Mouse (Mus musculus): ENCODE measurements around the gene Apeh. TPM values are rescaled to one million over a fixed set of nuclear protein-coding genes. Genes with fewer than 3 reads are reported as not detected.

The Apeh gene
- polyA plus RNA-seq, 1 experiment from 2014 or later, result 53.1 TPM

GRCm38 (mm10) chr9:108058291-108058690, 36.1 kb downstream of the Apeh start:
- no peak for ATAC-seq (ENCODE audit: low read depth)
- H3K4me1 ChIP-seq (replicated peaks; ENCODE audit: control insufficient read depth, insufficient read depth, low read length), result peaks cover 7% of the 10 kb centered on the region
- no peak overlapping the region for H3K9ac ChIP-seq (ENCODE audit: low read length)
- no peak overlapping the region for H3K27ac ChIP-seq (ENCODE audit: low read length)
- no peaks in the 10 kb centered on the region for H3K9me3 ChIP-seq (ENCODE audit: control insufficient read depth, low read length)
- no peak overlapping the region for H3K4me2 ChIP-seq (ENCODE audit: low read depth, low read length)
- no peak overlapping the region for H3K4me3 ChIP-seq (ENCODE audit: low read length)
- WGBS, result 95% methylated on average over 9 of the region's 9 CpGs
- no peaks in the 10 kb centered on the region for H3K27me3 ChIP-seq (ENCODE audit: control insufficient read depth, insufficient read depth, low read depth, low read length)
- H3K36me3 ChIP-seq (ENCODE audit: control insufficient read depth, insufficient read depth, low read length), result peaks cover 12% of the 10 kb centered on the region

- WGBS, result 89% methylated on average over 5 of the region's 5 CpGs
- no peak for ATAC-seq (ENCODE audit: low read depth)
- H3K36me3 ChIP-seq (ENCODE audit: control insufficient read depth, insufficient read depth, low read length), result peaks cover 12% of the 10 kb centered on the region
These were observed 37.2 kb downstream of the Apeh start for GRCm38 (mm10) chr9:108057262-108057562.

GRCm38 (mm10) chr9:108056361-108057261, 37.8 kb downstream of the Apeh start:
- H3K9ac ChIP-seq (ENCODE audit: low read length), result no peak overlapping the region
- H3K27ac ChIP-seq (ENCODE audit: low read length), result no peak overlapping the region
- H3K9me3 ChIP-seq (ENCODE audit: control insufficient read depth, low read length), result no peaks in the 10 kb centered on the region
- no peak overlapping the region for H3K4me2 ChIP-seq (ENCODE audit: low read depth, low read length)
- H3K36me3 ChIP-seq (ENCODE audit: control insufficient read depth, insufficient read depth, low read length), result peaks cover 12% of the 10 kb centered on the region
- no peak overlapping the region for H3K4me3 ChIP-seq (ENCODE audit: low read length)
- H3K4me1 ChIP-seq (replicated peaks; ENCODE audit: control insufficient read depth, insufficient read depth, low read length), result peaks cover 16% of the 10 kb centered on the region
- WGBS, result 78% methylated on average over 28 of the region's 28 CpGs
- no peak for ATAC-seq (ENCODE audit: low read depth)
- no peaks in the 10 kb centered on the region for H3K27me3 ChIP-seq (ENCODE audit: control insufficient read depth, insufficient read depth, low read depth, low read length)

More at GRCm38 (mm10) chr9:108057262-108057562, 37.2 kb downstream of the Apeh start:
- Histone ChIP-seq H3K9ac (ENCODE audit: low read length) (no peak overlapping the region), H3K27ac (ENCODE audit: low read length) (no peak overlapping the region), H3K4me1 (replicated peaks; ENCODE audit: control insufficient read depth, insufficient read depth, low read length) (peaks cover 16% of the 10 kb centered on the region), H3K27me3 (ENCODE audit: control insufficient read depth, insufficient read depth, low read depth, low read length) (no peaks in the 10 kb centered on the region), H3K9me3 (ENCODE audit: control insufficient read depth, low read length) (no peaks in the 10 kb centered on the region), H3K4me2 (ENCODE audit: low read depth, low read length) (no peak overlapping the region), H3K4me3 (ENCODE audit: low read length) (no peak overlapping the region)

GRCm38 (mm10) chr9:108055661-108056237, 38.7 kb downstream of the Apeh start:
- H3K36me3 ChIP-seq (ENCODE audit: control insufficient read depth, insufficient read depth, low read length), result peaks cover 14% of the 10 kb centered on the region
- H3K4me3 ChIP-seq (ENCODE audit: low read length), result no peak overlapping the region
- H3K9me3 ChIP-seq (ENCODE audit: control insufficient read depth, low read length), result no peaks in the 10 kb centered on the region
- no peaks in the 10 kb centered on the region for H3K27me3 ChIP-seq (ENCODE audit: control insufficient read depth, insufficient read depth, low read depth, low read length)
- peaks cover 16% of the 10 kb centered on the region for H3K4me1 ChIP-seq (replicated peaks; ENCODE audit: control insufficient read depth, insufficient read depth, low read length)
- H3K27ac ChIP-seq (ENCODE audit: low read length), result no peak overlapping the region
- ATAC-seq (ENCODE audit: low read depth), result no peak
- WGBS, result 84% methylated on average over 6 of the region's 6 CpGs
- no peak overlapping the region for H3K9ac ChIP-seq (ENCODE audit: low read length)
- H3K4me2 ChIP-seq (ENCODE audit: low read depth, low read length), result no peak overlapping the region

- no peak overlapping the region for H3K4me3 ChIP-seq (ENCODE audit: low read length)
- H3K9ac ChIP-seq (ENCODE audit: low read length), result no peak overlapping the region
- H3K4me1 ChIP-seq (replicated peaks; ENCODE audit: control insufficient read depth, insufficient read depth, low read length), result peaks cover 17% of the 10 kb centered on the region
- no peaks in the 10 kb centered on the region for H3K27me3 ChIP-seq (ENCODE audit: control insufficient read depth, insufficient read depth, low read depth, low read length)
- H3K27ac ChIP-seq (ENCODE audit: low read length), result no peak overlapping the region
- no peaks in the 10 kb centered on the region for H3K9me3 ChIP-seq (ENCODE audit: control insufficient read depth, low read length)
- peaks cover 14% of the 10 kb centered on the region for H3K36me3 ChIP-seq (ENCODE audit: control insufficient read depth, insufficient read depth, low read length)
- H3K4me2 ChIP-seq (ENCODE audit: low read depth, low read length), result no peak overlapping the region
- no peak for ATAC-seq (ENCODE audit: low read depth)
- 56% methylated on average over 1 of the region's 1 CpGs for WGBS
These were observed 39.3 kb downstream of the Apeh start for GRCm38 (mm10) chr9:108055061-108055460.

GRCm38 (mm10) chr9:108054331-108055040, 39.9 kb downstream of the Apeh start:
- H3K9me3 ChIP-seq (ENCODE audit: control insufficient read depth, low read length), result no peaks in the 10 kb centered on the region
- ATAC-seq (ENCODE audit: low read depth), result no peak
- H3K36me3 ChIP-seq (ENCODE audit: control insufficient read depth, insufficient read depth, low read length), result peaks cover 14% of the 10 kb centered on the region
- no peak overlapping the region for H3K9ac ChIP-seq (ENCODE audit: low read length)
- peaks cover 22% of the 10 kb centered on the region for H3K4me1 ChIP-seq (replicated peaks; ENCODE audit: control insufficient read depth, insufficient read depth, low read length)
- H3K27me3 ChIP-seq (ENCODE audit: control insufficient read depth, insufficient read depth, low read depth, low read length), result no peaks in the 10 kb centered on the region
- 87% methylated on average over 22 of the region's 22 CpGs for WGBS
- no peak overlapping the region for H3K4me2 ChIP-seq (ENCODE audit: low read depth, low read length)
- no peak overlapping the region for H3K4me3 ChIP-seq (ENCODE audit: low read length)
- no peak overlapping the region; the same call in 1 of the 2 replicates for H3K27ac ChIP-seq (ENCODE audit: low read length)

GRCm38 (mm10) chr9:108053665-108054225, 40.7 kb downstream of the Apeh start:
- Histone ChIP-seq H3K27ac (ENCODE audit: low read length) (peak overlapping the region; percentile 36), H3K4me3 (ENCODE audit: low read length) (no peak overlapping the region), H3K9me3 (ENCODE audit: control insufficient read depth, low read length) (no peaks in the 10 kb centered on the region), H3K9ac (ENCODE audit: low read length) (peak overlapping the region; percentile 50; the same call in 1 of the 2 replicates), H3K36me3 (ENCODE audit: control insufficient read depth, insufficient read depth, low read length) (peaks cover 14% of the 10 kb centered on the region), H3K27me3 (ENCODE audit: control insufficient read depth, insufficient read depth, low read depth, low read length) (no peaks in the 10 kb centered on the region), H3K4me2 (ENCODE audit: low read depth, low read length) (no peak overlapping the region), H3K4me1 (replicated peaks; ENCODE audit: control insufficient read depth, insufficient read depth, low read length) (peaks cover 23% of the 10 kb centered on the region)
- no peak for ATAC-seq (ENCODE audit: low read depth)
- WGBS, result 80% methylated on average over 15 of the region's 15 CpGs

- Histone ChIP-seq H3K4me1 (replicated peaks; ENCODE audit: control insufficient read depth, insufficient read depth, low read length) (peaks cover 28% of the 10 kb centered on the region), H3K9ac (ENCODE audit: low read length) (peak within 1 kb of the TSS; percentile 50), H3K27ac (ENCODE audit: low read length) (peak within 1 kb of the TSS; percentile 36), H3K4me3 (ENCODE audit: low read length) (peak within 1 kb of the TSS; percentile 25; the same call in 1 of the 2 replicates), H3K9me3 (ENCODE audit: control insufficient read depth, low read length) (no peaks in the 10 kb centered on the region), H3K36me3 (ENCODE audit: control insufficient read depth, insufficient read depth, low read length) (peaks cover 14% of the 10 kb centered on the region), H3K4me2 (ENCODE audit: low read depth, low read length) (peak within 1 kb of the TSS; percentile 42), H3K27me3 (ENCODE audit: control insufficient read depth, insufficient read depth, low read depth, low read length) (no peaks in the 10 kb centered on the region)
- 48% methylated on average over 20 of the region's 20 CpGs for WGBS
- ATAC-seq (ENCODE audit: low read depth), result peak; percentile 76
These were observed 41.3 kb downstream of the Apeh start, which contains the start of gene Amigo3 for GRCm38 (mm10) chr9:108052885-108053664. Gene Amigo3, plus strand, starts transcription at chr9:108053159.

Data from lung, embryonic 16.5 days (tissue).